Mouse (Mus musculus) kidney, adult 2 months (tissue): ENCODE measurements at regions not wholly inside any gene's neighbourhood (a gene's known extent, or its start where the extent isn't known, plus 50 kb on each side); places are given as distances from the start of the nearest gene placed in this dataset.

ENCODE experiments used
- CTCF ChIP-seq: fragments of 200-500 bp; conservative IDR thresholded peaks from 2 replicates; pipeline ENCODE4 v1.5.1; 2011; ENCODE audit warnings: low read depth, mild to moderate bottlenecking, control low read depth, low read length, moderate library complexity, mixed read lengths; ENCODE audit not compliant: insufficient read depth, insufficient read length
- POLR2A ChIP-seq: fragments of 200-500 bp; IDR thresholded peaks from one replicate; pipeline ENCODE4 v1.6.1; 2011; ENCODE audit warnings: low read depth, low read length, control low read depth

DNA sequence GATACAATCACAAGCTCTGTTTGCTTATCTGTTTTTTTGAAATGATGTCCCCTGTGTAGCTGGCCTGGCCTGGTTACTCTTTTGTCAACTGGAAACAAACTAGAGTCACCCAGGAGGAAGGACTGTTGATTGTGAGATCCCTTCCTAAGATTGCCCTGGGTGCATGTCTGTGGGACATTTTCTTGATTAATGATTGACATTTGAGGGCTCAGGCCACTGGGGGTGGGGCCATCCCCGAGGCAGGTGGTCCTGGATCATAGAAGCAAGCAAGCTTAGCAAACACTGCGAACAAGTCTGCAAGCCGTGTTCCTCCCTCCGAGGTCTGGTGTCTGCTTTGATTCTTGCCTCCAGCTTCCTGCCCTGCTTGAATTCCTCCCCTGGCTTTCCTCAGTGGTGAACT, 84.4 kb upstream of the Eomes start:
- no peak for TF ChIP-seq POLR2A
- no peak for TF ChIP-seq CTCF
